In the genomic region with DNA sequence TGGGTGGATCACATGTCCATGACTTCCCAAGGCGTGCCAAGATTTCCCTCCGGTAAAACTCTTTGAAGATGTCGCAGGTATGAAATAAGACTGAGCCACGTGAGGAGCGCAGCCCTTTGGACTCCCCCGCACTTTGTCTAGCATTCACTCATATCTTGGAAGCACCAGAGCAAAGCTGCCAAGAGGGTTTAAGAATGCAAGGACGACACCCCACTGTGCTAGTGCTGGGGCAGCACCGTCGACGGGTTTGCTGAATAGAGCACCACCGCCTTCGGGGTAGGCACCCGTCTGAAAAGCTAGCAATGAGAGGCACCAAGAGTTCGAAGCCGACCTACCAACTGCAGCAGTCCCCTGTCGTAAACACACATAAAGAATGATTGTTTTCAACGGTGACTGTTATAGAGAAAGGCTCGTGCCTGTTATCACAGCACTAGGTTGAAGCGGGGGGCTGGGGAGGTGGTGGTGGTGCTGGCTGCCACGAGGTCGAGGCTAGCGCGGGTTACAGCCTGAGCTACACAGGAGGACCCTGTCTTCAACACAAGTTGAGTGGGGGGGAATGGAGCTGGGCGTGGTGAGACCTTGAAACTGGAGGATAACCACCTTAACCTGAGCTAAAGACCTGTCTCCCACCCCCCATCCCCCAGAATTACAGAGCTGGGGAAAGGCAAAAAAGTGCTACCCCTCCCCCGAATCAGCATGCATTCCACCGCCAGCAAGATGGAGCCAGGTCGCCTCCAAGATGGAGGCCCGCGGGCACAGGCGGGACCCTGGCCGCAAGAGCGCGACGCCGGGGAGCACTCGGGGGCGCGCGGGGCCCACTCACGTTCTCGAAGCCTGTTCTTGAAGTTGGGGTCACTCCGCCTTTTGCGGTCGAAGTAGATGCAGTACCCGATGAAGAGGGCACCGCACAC, we compare ENCODE assay signal across 8 mouse cellular contexts. TPM values are rescaled to one million over a fixed set of nuclear protein-coding genes. Genes with fewer than 3 reads are reported as not detected.
DNase-seq lines count a peak whose midpoint lies in the region; ATAC-seq and TF ChIP-seq lines count a peak whose summit lies in the region.

No protein-coding gene starts in this region.

- peak overlapping the region; percentile 91 for H3K9ac ChIP-seq in kidney, postnatal 0 days (ENCODE audit: low read depth, low read length)
- peak overlapping the region; percentile 93 for H3K9ac ChIP-seq in lung, embryonic 16.5 days (ENCODE audit: low read length)

- peak overlapping the region; percentile 97 for H3K27ac ChIP-seq in kidney, postnatal 0 days
- H3K27ac ChIP-seq in lung, embryonic 16.5 days (ENCODE audit: low read length): peak overlapping the region; percentile 78

- ATAC-seq in CD4-positive, CD25-positive, alpha-beta regulatory T cell, adult 4 months: peak; percentile 59
- ATAC-seq in common myeloid progenitor, adult 5-6 weeks (replicated peaks; ENCODE audit: low read depth, poor library complexity, severe bottlenecking): peak; percentile 39; the same call in 1 of the 2 replicates
- peak; percentile 60 for ATAC-seq in granulocyte monocyte progenitor cell, adult 5-6 weeks (replicated peaks; ENCODE audit: poor library complexity, severe bottlenecking)
- ATAC-seq in kidney, postnatal 0 days (replicated peaks; ENCODE audit: low FRiP score, low read depth): peak; percentile 75
- ATAC-seq in lung, embryonic 16.5 days (ENCODE audit: low read depth): peak; percentile 72

- no peak for TF ChIP-seq CTCF in kidney, postnatal 0 days (IDR thresholded peaks at IDR 0.05; ENCODE audit: low read depth)

- H3K4me3 ChIP-seq in kidney, postnatal 0 days (replicated peaks; ENCODE audit: low read depth, low read length): peak overlapping the region; percentile 87
- H3K4me3 ChIP-seq in lung, embryonic 16.5 days (ENCODE audit: low read length): peak overlapping the region; percentile 87

- WGBS in kidney, postnatal 0 days: under 1% methylated on average over 46 of the region's 46 CpGs
- under 1% methylated on average over 46 of the region's 46 CpGs for WGBS in lung, embryonic 16.5 days

- H3K4me1 ChIP-seq in kidney, postnatal 0 days (replicated peaks; ENCODE audit: insufficient read depth, low read length): peaks cover 7% of the 10 kb centered on the region; the same call in 1 of the 2 replicates
- peaks cover 10% of the 10 kb centered on the region; the same call in 1 of the 2 replicates for H3K4me1 ChIP-seq in lung, embryonic 16.5 days (replicated peaks; ENCODE audit: control insufficient read depth, insufficient read depth, low read length)

- no peaks in the 10 kb centered on the region for H3K9me3 ChIP-seq in kidney, postnatal 0 days (replicated peaks; ENCODE audit: low read length)
- no peaks in the 10 kb centered on the region for H3K9me3 ChIP-seq in lung, embryonic 16.5 days (ENCODE audit: control insufficient read depth, low read length)

- H3K36me3 ChIP-seq in kidney, postnatal 0 days (ENCODE audit: insufficient read depth, low read length): peaks cover 9% of the 10 kb centered on the region
- peaks cover 8% of the 10 kb centered on the region; the same call in 1 of the 2 replicates for H3K36me3 ChIP-seq in lung, embryonic 16.5 days (ENCODE audit: control insufficient read depth, insufficient read depth, low read length)

- peak; percentile 81 for DNase-seq in R1 (ENCODE audit: low read depth, low spot score)
- peak; percentile 75 for DNase-seq in kidney, postnatal 0 days (ENCODE audit: low spot score)
- peak; percentile 72 for DNase-seq in retina, embryonic 14.5 days (ENCODE audit: low spot score)
- no peak for DNase-seq in urinary bladder, postnatal 4 days (ENCODE audit: low spot score in 2 of 2)

- H3K27me3 ChIP-seq in kidney, postnatal 0 days (ENCODE audit: insufficient read depth, low read length): no peaks in the 10 kb centered on the region
- no peaks in the 10 kb centered on the region for H3K27me3 ChIP-seq in lung, embryonic 16.5 days (ENCODE audit: control insufficient read depth, insufficient read depth, low read depth, low read length)

- H3K4me2 ChIP-seq in kidney, postnatal 0 days (ENCODE audit: low read length): peak overlapping the region; percentile 91
- peak overlapping the region; percentile 94 for H3K4me2 ChIP-seq in lung, embryonic 16.5 days (ENCODE audit: low read depth, low read length)

RNA-seq across cellular contexts. Expression of gene Tomm20, which starts 0.6 kb away (rescaled TPM):
- 10 to 100 TPM; 28.5 to 80.4 TPM for polyA plus RNA-seq in CD4-positive, CD25-positive, alpha-beta regulatory T cell, adult 4 months (2017; shearing (Covaris generic))
- 126 and 160 TPM in 2 replicates for total RNA-seq in common myeloid progenitor, adult 5-6 weeks (2017)
- 72.5 and 80.0 TPM in 2 replicates for total RNA-seq in granulocyte monocyte progenitor cell, adult 5-6 weeks (2014; fragmentation: Nextera tagmentation)
- total RNA-seq in granulocyte monocyte progenitor cell, adult 5-6 weeks (2017): 237 and 273 TPM in 2 replicates
- polyA plus RNA-seq in kidney, postnatal 0 days (2015; fragmentation: Nextera tagmentation; extraction: Ambion mirVana): 309 and 315 TPM in 2 replicates
- polyA plus RNA-seq in lung, embryonic 16.5 days (2015; fragmentation: Nextera tagmentation; extraction: Ambion mirVana): 188 and 206 TPM in 2 replicates

RNA-seq across cellular contexts. Expression of gene Rbm34, which starts 25.8 kb away (rescaled TPM):
- polyA plus RNA-seq in CD4-positive, CD25-positive, alpha-beta regulatory T cell, adult 4 months (2017; shearing (Covaris generic)): 10 to 100 TPM; 12.7 to 20.8 TPM
- total RNA-seq in common myeloid progenitor, adult 5-6 weeks (2017): 40.5 and 44.6 TPM in 2 replicates
- total RNA-seq in granulocyte monocyte progenitor cell, adult 5-6 weeks (2014; fragmentation: Nextera tagmentation): 27.7 and 28.9 TPM in 2 replicates
- total RNA-seq in granulocyte monocyte progenitor cell, adult 5-6 weeks (2017): 41.9 and 44.5 TPM in 2 replicates
- polyA plus RNA-seq in kidney, postnatal 0 days (2015; fragmentation: Nextera tagmentation; extraction: Ambion mirVana): 28.6 and 31.4 TPM in 2 replicates
- 16.7 and 17.1 TPM in 2 replicates for polyA plus RNA-seq in lung, embryonic 16.5 days (2015; fragmentation: Nextera tagmentation; extraction: Ambion mirVana)

Comparison
In these comparisons a context has a peak if more than half of its experiments do, and no peak if none do; other contexts are left out.
1. DNase-seq: peak in R1 (single experiment), kidney, postnatal 0 days (single experiment) and retina, embryonic 14.5 days (single experiment); none in urinary bladder, postnatal 4 days (0 of 2).
2. Peak in every context shown above with its lines, with median percentiles within 50 percentile points of each other: ATAC-seq.